Mouse (Mus musculus): ENCODE results near the gene Artn.

Artn gene

GRCm38 (mm10) chr4:117887920-117888319 is 41.6 kb downstream of the Artn start:
- DNase-seq, result no peak

DNA sequence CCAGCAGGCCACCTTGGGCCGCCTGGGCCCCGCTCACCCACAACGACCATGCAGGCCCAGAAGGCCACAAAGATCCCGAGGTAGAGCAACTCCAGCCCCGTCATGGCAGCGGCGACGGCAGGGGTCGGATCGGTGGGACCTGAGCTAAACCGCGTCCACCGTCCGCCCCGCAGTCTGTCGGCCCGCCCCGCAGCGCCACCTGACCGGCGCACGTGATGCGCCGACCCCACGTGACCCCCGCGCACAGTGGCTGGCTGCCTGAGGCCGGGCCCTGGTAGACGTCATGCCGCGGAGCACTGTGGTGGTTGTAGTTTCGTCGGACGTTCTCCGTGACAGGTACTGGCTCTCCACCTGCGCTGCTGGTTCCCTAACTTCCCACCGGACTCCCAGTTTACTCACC is 42.4 kb downstream of the Artn start, which contains the start of gene Atp6v0b:
Gene Atp6v0b, minus strand, starts transcription at position 201 of the 400 bp plus-strand sequence.
- DNase-seq, result peak; percentile 97 to 99

DNA sequence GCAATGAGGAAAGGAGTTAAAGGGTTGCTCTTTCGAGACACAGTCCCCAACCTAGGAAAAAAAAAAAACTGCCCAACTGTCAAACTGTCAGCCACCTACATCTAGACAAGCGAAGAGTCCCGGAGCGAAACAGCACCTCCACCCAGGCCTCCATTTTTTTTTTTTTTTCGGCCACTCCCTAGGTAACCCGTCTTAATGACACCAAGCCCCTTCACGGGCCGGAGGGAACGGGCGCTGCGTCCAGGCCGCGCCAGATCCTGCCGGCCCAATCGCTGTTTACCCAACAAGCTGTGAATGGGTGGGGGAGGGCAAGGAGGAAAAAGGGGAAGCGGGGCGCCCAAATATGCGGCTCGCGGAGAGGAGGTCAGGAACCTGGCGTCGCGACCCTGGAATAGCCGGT is 42.9 kb downstream of the Artn start:
- no peak for DNase-seq

DNA sequence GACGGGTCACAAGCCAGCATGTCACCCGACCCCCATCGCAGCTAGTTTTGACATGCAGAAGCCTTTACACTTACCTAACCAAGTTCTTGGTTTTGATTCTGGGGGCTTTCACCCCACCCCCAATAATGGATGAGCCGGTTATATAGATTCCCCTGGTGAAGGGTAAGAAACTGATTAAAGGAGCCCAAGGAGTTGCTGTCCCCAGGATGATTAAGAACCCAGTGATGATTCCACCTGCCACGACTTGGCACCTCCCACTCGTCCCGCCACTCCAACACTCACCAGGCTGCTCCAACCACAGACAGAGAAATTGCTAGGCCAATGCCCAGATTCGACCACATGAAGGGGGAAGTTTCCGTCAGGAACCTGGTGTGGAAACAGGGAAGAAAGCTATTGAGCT is 43.6 kb downstream of the Artn start:
- DNase-seq, result no peak

DNA sequence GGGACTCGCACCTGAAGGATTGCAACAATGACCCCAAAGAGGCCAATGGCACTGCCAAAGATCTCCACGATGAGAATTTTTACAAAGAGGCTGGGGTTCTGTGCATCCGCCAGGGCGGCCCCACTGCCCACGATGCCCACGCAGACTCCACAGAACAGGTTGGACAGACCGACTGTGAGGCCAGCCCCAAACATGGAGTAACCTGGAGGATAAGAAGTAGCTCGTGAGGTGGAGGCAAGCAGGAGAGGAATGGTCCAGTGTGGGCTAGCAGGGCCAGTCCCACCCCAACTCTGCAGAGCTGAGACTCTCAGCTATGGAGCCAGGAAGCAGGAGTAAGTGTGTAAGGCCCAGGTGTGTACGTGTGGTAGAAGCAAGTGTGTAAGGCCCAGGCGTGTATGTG is 44.5 kb downstream of the Artn start:
- no peak for DNase-seq

DNA sequence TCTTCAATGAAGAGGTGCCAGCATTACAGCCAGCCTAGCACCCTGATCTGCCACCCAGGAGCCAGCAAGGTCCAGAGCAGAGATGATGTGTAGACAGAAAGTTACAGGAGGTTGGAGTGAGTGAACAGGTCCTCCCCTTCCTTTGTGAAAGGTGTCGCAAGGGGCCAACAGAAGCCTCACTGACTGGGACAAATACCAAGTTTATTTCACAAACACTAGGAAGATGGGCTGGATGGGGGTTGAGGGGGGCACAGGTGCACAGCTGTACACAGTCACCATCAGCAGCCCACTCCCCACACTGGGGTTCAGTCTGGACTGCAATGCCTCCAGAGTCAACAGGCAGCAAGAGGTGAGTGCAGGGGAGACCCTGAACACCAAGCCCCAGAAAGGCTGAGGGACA is 45.4 kb downstream of the Artn start:
- no peak for DNase-seq

- peak; percentile 79 to 86 for DNase-seq
These were observed 46.6 kb downstream of the Artn start, which contains the start of gene B4galt2 for GRCm38 (mm10) chr4:117882701-117883691. Gene B4galt2, minus strand, starts transcription at chr4:117883487.

GRCm38 (mm10) chr4:117878703-117879102 is 50.9 kb downstream of the Artn start:
- no peak for DNase-seq

- no peak for DNase-seq
These were observed 51.3 kb downstream of the Artn start for GRCm38 (mm10) chr4:117878301-117878700.

All from cerebellum, postnatal 25 days (tissue).